ENCODE assay signal across 12 mouse cellular contexts in the genomic region with DNA sequence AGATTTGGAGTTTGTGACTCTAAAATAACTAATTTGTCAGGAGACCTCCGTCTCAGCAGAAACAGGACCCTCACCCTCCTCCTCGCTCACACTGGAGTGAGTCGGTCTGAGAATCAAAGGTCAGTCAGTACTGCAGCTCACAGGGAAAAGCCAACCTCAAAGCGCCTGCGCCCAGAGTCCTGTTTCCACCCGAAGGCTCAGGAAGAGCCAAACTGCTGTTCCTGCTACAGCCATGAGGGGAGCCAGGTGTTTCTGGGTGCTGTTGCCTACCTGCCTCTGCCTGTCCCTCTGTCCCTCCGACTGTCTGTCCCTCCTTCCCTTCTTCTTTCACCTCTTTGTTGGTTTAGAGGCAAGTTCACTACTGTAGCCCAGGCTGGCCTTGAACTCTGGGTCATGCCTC. TPM values are rescaled to one million over a fixed set of nuclear protein-coding genes. Genes with fewer than 3 reads are reported as not detected.
DNase-seq lines count a peak whose midpoint lies in the region; ATAC-seq and TF ChIP-seq lines count a peak whose summit lies in the region.
"Had no signal": no experiment of that assay in that cellular context is flagged by ENCODE, and none has a peak within 500 bp of the region (broad histone marks: within the 10 kb centered on the region; RNA-seq: fewer than 3 reads in every experiment).

No protein-coding gene starts in this region.

- peak overlapping the region; percentile 65; the same call in 1 of the 2 replicates for H3K4me2 ChIP-seq in heart, embryonic 14.5 days (ENCODE audit: low read length)
- H3K4me2 ChIP-seq in intestine, embryonic 15.5 days (replicated peaks) = peak overlapping the region; percentile 65; the same call in 1 of the 2 replicates
- 0 out of 2 replicates have a peak overlapping the region, but pooled peaks have one; percentile 62 for H3K4me2 ChIP-seq in limb, embryonic 12.5 days

- H3K4me3 ChIP-seq in heart, embryonic 14.5 days (ENCODE audit: control insufficient read depth in 1 of 2, insufficient read depth in 1 of 2, low read depth in 1 of 2, low read length in 2 of 2) = no peak overlapping the region
- H3K4me3 ChIP-seq in ES-E14 (ENCODE audit: insufficient read depth in 1 of 2, low read depth in 1 of 2, low read length in 2 of 2, poor library complexity in 1 of 2, severe bottlenecking in 1 of 2) = peak overlapping the region; percentile 39 to 58; a peak in 2 of 4 replicates
- no peak overlapping the region for H3K4me3 ChIP-seq in intestine, embryonic 15.5 days (replicated peaks)
- H3K4me3 ChIP-seq in limb, embryonic 12.5 days (replicated peaks) = no peak overlapping the region

- H3K27ac ChIP-seq in heart, embryonic 14.5 days (replicated peaks in 1 of 2; ENCODE audit: control insufficient read depth in 1 of 2, insufficient read depth in 1 of 2, low read depth in 2 of 2, low read length in 2 of 2) = no peak overlapping the region
- H3K27ac ChIP-seq in ES-E14 (ENCODE audit: insufficient read depth, low read depth, low read length, poor library complexity, severe bottlenecking) = no peak overlapping the region
- H3K27ac ChIP-seq in intestine, embryonic 15.5 days = no peak overlapping the region
- no peak overlapping the region for H3K27ac ChIP-seq in limb, embryonic 12.5 days

- H3K36me3 ChIP-seq in heart, embryonic 14.5 days (ENCODE audit: control insufficient read depth, insufficient read depth, low read length) = no peaks in the 10 kb centered on the region
- H3K36me3 ChIP-seq in ES-E14 (ENCODE audit: control insufficient read depth, insufficient read depth, low read length, poor library complexity, severe bottlenecking) = no peaks in the 10 kb centered on the region
- H3K36me3 ChIP-seq in intestine, embryonic 15.5 days = no peaks in the 10 kb centered on the region
- no peaks in the 10 kb centered on the region for H3K36me3 ChIP-seq in limb, embryonic 12.5 days

- WGBS in heart, embryonic 14.5 days = 39% methylated on average over 7 of the region's 7 CpGs
- 30% methylated on average over 7 of the region's 7 CpGs for WGBS in intestine, embryonic 15.5 days
- 25% methylated on average over 7 of the region's 7 CpGs for WGBS in limb, embryonic 12.5 days

- in situ Hi-C loops in ES-E14 (cut with MboI; ENCODE audit: low sequenced_read_pairs in 2 of 2, unreplicated experiment in 2 of 2) = no loop called here

- ATAC-seq in heart, embryonic 14.5 days (ENCODE audit: insufficient number of reproducible peaks, insufficient read depth, low FRiP score, low read depth) = no peak
- ATAC-seq in intestine, embryonic 15.5 days = peak; percentile 34; the same call in 1 of the 2 replicates
- ATAC-seq in limb, embryonic 12.5 days (ENCODE audit: insufficient number of reproducible peaks, insufficient read depth, low FRiP score, low TSS enrichment, low read depth) = no peak

- peaks cover 5 to 11% of the 10 kb centered on the region in 2 experiments; a peak in 2 of 4 replicates for H3K4me1 ChIP-seq in heart, embryonic 14.5 days (ENCODE audit: control insufficient read depth in 2 of 2, insufficient read depth in 2 of 2, low read length in 2 of 2)
- H3K4me1 ChIP-seq in ES-E14 (ENCODE audit: control insufficient read depth in 2 of 2, insufficient read depth in 2 of 2, low read length in 2 of 2, poor library complexity in 1 of 2) = peaks cover 0 to 15% of the 10 kb centered on the region in 2 experiments; a peak in 1 of 4 replicates
- peaks cover 15% of the 10 kb centered on the region; the same call in 1 of the 2 replicates for H3K4me1 ChIP-seq in intestine, embryonic 15.5 days (replicated peaks)
- peaks cover 8% of the 10 kb centered on the region for H3K4me1 ChIP-seq in limb, embryonic 12.5 days (replicated peaks)

- no peak overlapping the region for H3K9ac ChIP-seq in heart, embryonic 14.5 days (ENCODE audit: low read length)
- peak overlapping the region; percentile 30; the same call in 1 of the 2 replicates for H3K9ac ChIP-seq in ES-E14 (ENCODE audit: insufficient read depth, low read depth, low read length, poor library complexity, severe bottlenecking)
- H3K9ac ChIP-seq in intestine, embryonic 15.5 days = no peak overlapping the region
- H3K9ac ChIP-seq in limb, embryonic 12.5 days (replicated peaks) = no peak overlapping the region

- no peaks in the 10 kb centered on the region for H3K9me3 ChIP-seq in heart, embryonic 14.5 days (ENCODE audit: control insufficient read depth, low read length)
- H3K9me3 ChIP-seq in ES-E14 (ENCODE audit: control insufficient read depth, insufficient read depth, low read depth, low read length) = no peaks in the 10 kb centered on the region
- H3K9me3 ChIP-seq in intestine, embryonic 15.5 days = no peaks in the 10 kb centered on the region
- H3K9me3 ChIP-seq in limb, embryonic 12.5 days = no peaks in the 10 kb centered on the region

- no peak for DNase-seq in heart, adult 9 months (ENCODE audit: low spot score in 2 of 2)
- no peak for DNase-seq in ES-E14 (ENCODE audit: low read depth, low spot score)
- no peak for DNase-seq in frontal cortex, postnatal 14 days (ENCODE audit: low spot score in 2 of 2)
- no peak for DNase-seq in adrenal gland, postnatal 10 days
- no peak for DNase-seq in urinary bladder, postnatal 14 days (ENCODE audit: low spot score)

- 0 out of 2 replicates have a peak, but pooled peaks cover 4% of the 10 kb centered on the region for H3K27me3 ChIP-seq in heart, embryonic 14.5 days (ENCODE audit: control insufficient read depth, insufficient read depth, low read length)
- 0 out of 2 replicates have a peak, but pooled peaks cover 4% of the 10 kb centered on the region for H3K27me3 ChIP-seq in intestine, embryonic 15.5 days (replicated peaks)
- H3K27me3 ChIP-seq in limb, embryonic 12.5 days = peaks cover 31% of the 10 kb centered on the region

TF ChIP-seq in ES-E14, 5 proteins besides CTCF, POLR2A, EP300 and RAD21:
- TF ChIP-seq ZNF384 (IDR thresholded peaks at IDR 0.05; ENCODE audit: low read depth, low read length) (no peak), ZC3H11A (IDR thresholded peaks at IDR 0.05; ENCODE audit: borderline replicate concordance, low read depth, low read length) (no peak), MAFK (IDR thresholded peaks at IDR 0.05; ENCODE audit: insufficient read depth, low read depth, low read length) (no peak), CHD2 (IDR thresholded peaks at IDR 0.05; ENCODE audit: low read depth, low read length) (no peak), HCFC1 (IDR thresholded peaks at IDR 0.05; ENCODE audit: borderline replicate concordance, insufficient read depth, low read length) (no peak)
TF ChIP-seq in ES-E14: peak in this region for 0.

RNA-seq across cellular contexts. Expression of gene 4930539E08Rik, which starts 5.0 kb away (rescaled TPM):
- polyA plus RNA-seq in heart, embryonic 14.5 days (2014; fragmentation: Nextera tagmentation; extraction: Ambion mirVana) = 0.09 TPM in 2 replicates
- 1.2 and 1.4 TPM in 2 replicates for total RNA-seq in ES-E14 (2012; rRNA removed)
- 4.4 and 4.8 TPM in 2 replicates for polyA plus RNA-seq in intestine, embryonic 15.5 days (2015; fragmentation: Nextera tagmentation; extraction: Ambion mirVana)
- polyA plus RNA-seq in limb, embryonic 12.5 days (2016; fragmentation: Nextera tagmentation; extraction: Ambion mirVana) = 0.16 and 0.23 TPM in 2 replicates
- under 1 TPM; 0.09 to 0.12 TPM for total RNA-seq in adrenal gland, postnatal 10 days (2021)
- polyA plus RNA-seq: hindbrain, embryonic 11.5 days had no signal

RNA-seq across cellular contexts. Expression of gene Pxt1, which starts 33.5 kb away (rescaled TPM):
- polyA plus RNA-seq in heart, embryonic 14.5 days (2014; fragmentation: Nextera tagmentation; extraction: Ambion mirVana) = not detected in 2 replicates
- 0.36 and 1.4 TPM in 2 replicates for total RNA-seq in ES-E14 (2012; rRNA removed)
- polyA plus RNA-seq in intestine, embryonic 15.5 days (2015; fragmentation: Nextera tagmentation; extraction: Ambion mirVana) = not detected in 2 replicates
- 0.28 TPM in 1 of 2 replicates, not detected in the other for polyA plus RNA-seq in limb, embryonic 12.5 days (2016; fragmentation: Nextera tagmentation; extraction: Ambion mirVana)
- total RNA-seq in adrenal gland, postnatal 10 days (2021) = under 1 TPM; 0.90 to 0.91 TPM
- polyA plus RNA-seq: brain, embryonic 14.5 days; neural tube, embryonic 14.5 days had no signal

RNA-seq across cellular contexts. Expression of gene Kctd20, which starts 41.6 kb away (rescaled TPM):
- polyA plus RNA-seq in heart, embryonic 14.5 days (2014; fragmentation: Nextera tagmentation; extraction: Ambion mirVana) = 53.2 and 53.5 TPM in 2 replicates
- 39.6 and 46.9 TPM in 2 replicates for total RNA-seq in ES-E14 (2012; rRNA removed)
- 64.9 and 68.9 TPM in 2 replicates for polyA plus RNA-seq in intestine, embryonic 15.5 days (2015; fragmentation: Nextera tagmentation; extraction: Ambion mirVana)
- polyA plus RNA-seq in limb, embryonic 12.5 days (2016; fragmentation: Nextera tagmentation; extraction: Ambion mirVana) = 123 and 125 TPM in 2 replicates
- total RNA-seq in adrenal gland, postnatal 10 days (2021) = 10 to 100 TPM; 76.1 to 76.7 TPM

RNA-seq across cellular contexts. Expression of gene Pnpla1, which starts 51.9 kb away (rescaled TPM):
- 0.11 TPM in 1 of 2 replicates, not detected in the other for polyA plus RNA-seq in heart, embryonic 14.5 days (2014; fragmentation: Nextera tagmentation; extraction: Ambion mirVana)
- total RNA-seq in ES-E14 (2012; rRNA removed) = 0.05 and 0.27 TPM in 2 replicates
- 0.95 and 1.2 TPM in 2 replicates for polyA plus RNA-seq in intestine, embryonic 15.5 days (2015; fragmentation: Nextera tagmentation; extraction: Ambion mirVana)
- not detected in 2 replicates for polyA plus RNA-seq in limb, embryonic 12.5 days (2016; fragmentation: Nextera tagmentation; extraction: Ambion mirVana)
- not detected for total RNA-seq in adrenal gland, postnatal 10 days (2021)
- polyA plus RNA-seq: brain, embryonic 14.5 days; hindbrain, embryonic 11.5 days; lung, embryonic 16.5 days had no signal

Comparison
In these comparisons a context has a peak if more than half of its experiments do, and no peak if none do; other contexts are left out.
1. H3K4me3 ChIP-seq: peak in ES-E14 (2 of 2); none in heart, embryonic 14.5 days (0 of 2), intestine, embryonic 15.5 days (single experiment) and limb, embryonic 12.5 days (single experiment).
2. Peak in every context shown above with its lines, with median percentiles within 50 percentile points of each other: H3K4me2 ChIP-seq.